Mouse (Mus musculus): ENCODE measurements at regions not wholly inside any gene's neighbourhood (a gene's known extent, or its start where the extent isn't known, plus 50 kb on each side); places are given as distances from the start of the nearest gene placed in this dataset.
"Not testable (repeated sequence)": the region's sequence is repeated elsewhere in the genome, so short reads cannot be mapped to it uniquely, and the experiment has no call there.

DNA sequence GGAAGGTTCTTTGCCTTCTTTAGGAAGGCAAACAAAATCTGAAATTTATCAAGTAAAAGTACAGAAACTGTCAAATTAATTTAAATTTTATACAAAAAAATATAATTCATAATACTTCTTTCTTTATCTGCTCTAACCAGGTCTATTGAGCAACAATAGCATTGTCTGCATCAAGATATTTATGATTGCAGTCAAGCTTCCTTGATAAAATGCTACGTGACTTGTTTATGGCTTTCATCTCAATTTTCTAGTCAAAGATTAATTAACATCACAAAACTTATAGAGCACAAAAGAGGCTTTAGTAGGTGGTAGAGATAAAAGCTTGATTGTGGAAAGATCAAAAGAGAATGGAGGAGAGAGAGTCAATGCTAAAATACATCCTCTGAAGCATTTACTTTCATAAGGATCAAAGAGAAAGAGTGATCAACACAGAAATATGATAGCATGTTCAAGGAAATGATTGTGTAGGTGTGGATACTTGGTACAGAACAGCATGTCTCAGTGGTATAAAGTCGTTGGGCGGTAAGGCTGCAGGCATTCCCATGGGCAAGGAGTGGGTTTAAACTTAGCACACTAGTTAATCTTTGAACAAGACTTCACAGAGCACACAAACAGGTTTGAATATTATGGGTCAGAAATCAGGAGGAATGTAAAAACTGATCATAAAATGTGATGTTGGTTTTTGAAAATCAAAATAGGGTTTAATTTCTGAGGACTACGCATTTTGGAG, 164.3 kb upstream of the Speer4f2 start:
- DNase-seq, result peak; percentile 42 to 71

DNA sequence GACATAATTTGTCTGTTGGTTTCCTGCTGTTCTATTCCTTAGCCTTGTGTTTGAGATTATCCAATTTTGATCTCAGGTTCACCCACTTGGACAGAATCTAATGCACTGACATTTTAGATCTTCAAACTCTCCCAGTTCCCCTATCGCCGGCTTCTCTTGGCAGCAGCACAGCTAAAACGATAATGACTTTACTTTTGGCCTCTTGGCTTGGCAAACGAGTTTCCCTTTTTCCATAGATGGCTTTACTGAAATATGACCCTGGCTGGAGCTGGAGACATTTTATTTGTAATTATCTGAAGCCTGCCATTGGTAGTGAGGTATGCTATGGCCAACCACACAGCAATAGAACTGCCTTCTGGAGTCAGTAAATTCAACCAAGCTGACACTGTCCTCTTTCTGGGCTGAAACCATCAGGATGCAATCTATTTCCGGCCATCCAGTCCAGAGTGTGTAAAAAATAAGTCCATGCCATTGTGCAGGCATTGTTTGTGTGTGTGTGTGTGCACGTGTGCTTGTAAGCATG, 162.2 kb upstream of the Speer4f2 start:
- peak in 1 of 2 experiments; percentile 10 for DNase-seq

DNA sequence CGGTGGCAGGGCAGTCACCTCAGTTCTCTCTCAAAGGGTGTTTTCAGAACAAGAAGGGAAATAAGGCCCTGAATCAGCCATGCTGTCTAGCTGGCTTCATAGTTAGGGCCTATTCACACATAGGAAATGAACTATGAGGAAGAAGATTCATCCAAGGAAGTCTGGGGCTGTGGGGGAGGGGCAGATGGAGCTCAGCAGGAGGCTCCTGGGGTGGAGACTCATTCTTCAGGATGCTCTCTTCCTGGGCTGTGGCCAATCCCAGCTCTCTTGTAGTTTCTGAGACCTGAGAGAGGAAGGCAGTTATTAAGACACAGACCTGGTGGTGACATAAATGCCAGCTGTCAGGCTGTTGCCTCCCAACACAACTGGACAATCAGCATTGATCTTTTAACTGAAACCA, 149.4 kb upstream of the Speer4f2 start:
- not testable (repeated sequence) for DNase-seq

DNA sequence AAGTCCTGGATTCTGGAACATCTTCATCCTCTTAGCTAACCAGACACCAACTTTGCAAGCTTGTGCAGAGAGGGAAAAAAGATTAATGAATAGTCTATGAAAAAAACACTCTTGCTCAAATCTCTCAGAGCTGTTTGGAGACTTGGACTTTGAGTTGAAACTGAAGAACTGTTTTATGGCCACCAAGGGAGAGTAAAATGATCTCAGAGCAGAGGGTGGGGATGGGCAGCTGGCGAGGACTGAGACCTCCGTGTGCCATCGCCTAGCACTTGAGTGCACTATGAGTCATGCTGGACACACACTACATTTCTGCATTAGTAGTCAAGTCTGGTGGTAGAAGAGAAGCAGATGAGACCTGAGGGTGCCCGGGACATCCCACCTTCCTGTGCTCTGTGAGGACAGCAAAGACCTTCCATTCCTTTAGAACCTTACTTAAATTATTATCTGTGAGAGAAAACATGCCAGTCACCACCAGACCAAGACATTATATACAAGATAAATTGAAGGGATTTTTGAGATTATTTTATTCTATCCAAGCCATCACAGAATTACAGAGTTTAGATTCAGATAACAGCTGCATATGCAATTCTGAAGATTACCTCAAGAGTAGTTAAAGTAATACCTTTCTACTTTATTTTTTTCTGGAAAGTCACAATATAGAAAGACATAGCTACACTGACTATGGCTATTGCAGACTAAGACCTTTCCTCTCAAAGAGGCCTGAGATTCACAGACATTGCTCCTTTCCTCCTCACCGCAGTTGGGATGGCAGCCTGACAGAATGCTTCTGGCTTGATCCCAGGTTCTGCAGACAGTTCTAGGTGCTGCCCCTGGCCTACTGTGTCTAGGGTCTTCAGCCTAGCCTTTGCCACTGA, 125.0 kb upstream of the Speer4f2 start:
- DNase-seq, result peak; percentile 39 to 45

DNA sequence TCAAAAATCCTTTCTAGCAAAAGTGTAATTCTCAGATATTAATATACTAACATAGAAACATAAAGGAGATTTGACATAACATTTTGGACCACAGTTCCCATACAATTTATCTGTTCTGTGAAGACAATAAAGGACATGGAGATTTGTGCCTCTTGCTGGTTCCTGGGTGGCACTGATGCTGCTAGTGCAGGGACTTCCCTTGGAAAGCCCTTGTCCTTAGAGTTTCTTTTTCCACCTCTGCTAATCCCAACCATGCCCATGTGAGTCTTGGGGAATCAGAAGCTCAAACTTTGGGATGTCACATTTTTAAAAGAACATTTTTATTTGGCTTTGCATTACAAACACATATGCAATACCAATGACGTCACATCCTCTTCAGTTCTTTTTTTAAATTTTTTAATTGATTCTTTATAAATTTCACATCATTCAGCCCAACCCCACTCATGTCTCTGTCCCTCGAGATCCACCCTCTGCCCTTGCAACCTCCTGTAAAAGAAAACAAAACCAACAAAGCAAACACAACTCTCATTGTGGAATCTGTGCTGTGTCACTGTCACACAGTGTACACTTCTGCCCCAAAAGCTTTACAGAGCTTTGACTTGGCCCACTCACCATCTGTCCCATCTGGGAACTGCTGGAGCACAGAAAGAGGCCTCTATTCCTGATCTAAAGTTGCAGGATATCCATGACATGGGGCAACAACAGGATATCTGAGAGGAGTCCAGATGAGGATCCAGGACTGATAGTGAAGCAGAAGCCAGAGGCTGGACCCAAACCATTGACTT, 112.2 kb upstream of the Speer4f2 start:
- DNase-seq, result no peak

DNA sequence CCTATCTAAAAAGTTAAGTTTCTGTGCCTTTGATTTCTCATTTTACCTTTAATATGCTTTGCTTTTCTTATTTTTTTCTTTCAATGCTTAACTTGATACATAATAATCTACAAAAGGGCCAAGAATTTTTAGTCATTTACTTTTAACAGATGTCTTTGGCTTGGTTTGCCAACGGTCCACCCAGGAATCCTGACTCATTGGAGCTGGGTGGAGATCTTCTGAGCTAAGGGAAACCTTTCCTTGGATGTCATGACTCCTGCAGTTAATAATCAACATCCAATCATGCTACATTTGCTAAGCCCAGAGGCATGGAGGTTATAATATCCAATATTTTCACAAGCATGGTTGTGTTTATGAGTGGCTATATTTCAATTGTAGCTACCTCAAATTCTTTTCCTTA, 110.9 kb upstream of the Speer4f2 start:
- DNase-seq, result no peak

DNA sequence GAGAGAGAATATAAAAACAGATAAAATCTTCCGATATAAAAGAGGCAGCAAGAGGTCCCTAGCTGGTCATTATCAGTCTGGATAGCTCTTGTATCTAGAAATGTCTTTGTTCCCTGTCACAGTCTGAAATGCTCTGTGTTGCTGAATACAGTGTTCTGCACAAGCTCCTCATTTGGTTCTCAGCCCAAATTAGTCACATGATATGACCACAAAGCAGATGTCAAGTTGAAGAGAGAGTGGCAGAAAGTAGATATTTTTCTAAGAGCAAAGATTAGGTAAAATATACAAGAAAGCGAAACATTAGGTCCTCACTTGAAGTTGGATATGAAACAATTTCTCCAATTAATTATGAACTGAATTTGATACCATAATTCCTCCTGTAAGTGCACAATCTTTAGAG, 101.8 kb upstream of the Speer4f2 start:
- no peak for DNase-seq

DNA sequence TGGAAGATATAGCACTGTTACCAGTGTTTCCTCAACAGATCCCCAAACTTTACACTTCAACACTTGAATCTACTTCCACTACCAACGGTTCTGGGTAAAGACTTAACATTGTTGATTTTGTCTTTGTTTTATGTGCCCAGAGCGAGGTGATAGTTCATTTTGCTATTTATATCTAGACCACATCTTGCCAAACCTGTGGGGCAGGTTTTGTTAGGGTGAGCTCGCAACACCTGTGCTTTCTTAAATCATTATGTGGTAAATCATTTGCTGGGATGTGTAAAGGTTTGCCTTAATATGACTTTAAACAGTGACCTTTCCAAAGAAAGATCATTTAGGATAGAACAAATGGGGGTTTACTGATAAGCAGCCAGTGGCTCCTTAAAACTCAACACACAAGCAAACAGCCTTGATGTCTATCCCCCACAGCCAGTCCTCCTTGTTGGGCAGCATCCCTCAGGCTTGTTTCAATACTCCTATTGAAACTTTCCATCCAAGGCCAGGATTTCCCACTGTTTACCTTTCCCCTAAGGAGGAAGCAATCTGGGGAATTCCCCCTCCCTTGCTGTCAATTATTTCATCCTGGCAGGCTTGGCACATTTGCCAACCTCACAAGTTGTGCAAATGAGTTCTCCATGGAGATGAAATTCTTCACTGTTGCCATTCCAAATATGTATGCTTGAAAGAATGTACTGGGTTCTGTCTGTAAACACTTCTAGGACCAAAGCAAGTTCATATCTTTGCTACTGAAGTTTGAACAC, 101.1 kb upstream of the Speer4f2 start:
- DNase-seq, result peak; percentile 55 to 65

DNA sequence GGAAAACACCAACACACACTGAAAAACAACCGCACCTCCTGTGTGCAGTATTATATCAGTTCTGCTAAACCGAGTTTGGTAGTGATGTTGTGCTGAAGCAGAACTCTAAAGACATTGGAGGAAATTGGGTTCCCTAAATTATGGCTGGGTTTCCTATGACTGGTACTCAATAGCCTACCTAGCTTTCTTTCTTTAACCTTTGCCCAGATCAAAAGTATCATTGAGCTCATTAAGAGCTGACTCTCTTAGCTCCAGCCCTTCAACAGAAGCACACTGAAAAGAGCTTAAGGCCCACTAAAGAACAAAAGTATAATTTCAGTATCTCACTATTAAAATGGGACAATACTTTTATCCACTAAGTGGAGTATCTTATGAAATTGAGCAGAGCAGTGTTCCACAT, 97.6 kb upstream of the Speer4f2 start:
- no peak for DNase-seq

DNA sequence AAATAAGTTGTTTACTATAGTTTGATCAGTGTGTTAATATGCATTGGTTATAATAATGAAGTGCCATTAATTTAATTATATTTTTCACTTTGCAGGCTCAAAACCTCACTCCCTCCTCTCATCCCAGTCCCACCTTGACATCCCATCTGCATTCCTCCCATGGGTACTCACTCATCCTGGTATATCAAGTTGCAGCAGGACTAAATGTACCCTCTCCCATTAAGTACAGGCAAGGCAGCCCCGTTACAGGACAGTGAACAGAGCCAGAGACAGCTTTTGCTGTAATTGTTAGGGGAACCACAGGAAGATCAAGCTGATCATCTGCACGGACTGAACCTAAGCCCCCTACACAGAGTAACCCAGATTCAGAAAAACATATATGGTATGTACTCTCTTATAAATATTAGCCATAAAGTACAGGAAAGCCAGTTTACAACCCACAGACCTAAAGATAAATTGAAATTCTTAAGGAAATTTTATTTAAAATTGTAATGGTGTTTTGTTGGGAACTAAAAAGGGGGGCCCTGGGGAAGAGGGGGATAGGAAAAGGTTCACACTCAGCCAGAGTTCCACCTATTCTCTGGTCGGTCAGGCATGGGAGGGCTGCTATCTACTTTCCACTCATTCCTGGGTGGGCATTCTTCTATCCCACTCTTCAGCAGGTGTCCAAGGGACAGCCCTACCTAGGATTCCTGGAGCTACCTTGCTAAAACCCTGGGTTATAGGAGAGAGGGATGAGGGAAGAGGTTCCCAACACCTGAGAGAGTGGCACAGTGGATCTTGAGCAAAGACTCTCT, 96.0 kb upstream of the Speer4f2 start:
- DNase-seq, result peak in 1 of 2 experiments; percentile 15

DNA sequence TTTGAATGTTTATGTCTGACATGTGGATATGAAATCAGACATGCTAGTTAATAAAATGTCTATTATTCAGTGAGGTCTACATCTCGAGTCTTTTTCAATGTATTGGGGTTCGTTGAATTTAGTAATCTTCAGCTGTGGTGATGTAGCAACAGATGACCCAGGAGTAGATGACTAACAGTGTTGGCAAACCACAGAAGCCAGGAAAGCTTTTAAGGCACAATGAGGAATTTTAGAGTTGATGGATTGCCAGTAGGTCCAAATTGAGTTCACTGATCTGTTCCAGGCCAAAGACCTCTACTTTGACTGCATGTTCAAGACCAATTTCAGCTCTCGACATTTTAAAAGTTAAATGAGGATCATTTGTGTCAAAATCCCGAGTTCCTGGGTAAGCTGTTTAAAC, 92.8 kb upstream of the Speer4f2 start:
- no peak for DNase-seq

DNA sequence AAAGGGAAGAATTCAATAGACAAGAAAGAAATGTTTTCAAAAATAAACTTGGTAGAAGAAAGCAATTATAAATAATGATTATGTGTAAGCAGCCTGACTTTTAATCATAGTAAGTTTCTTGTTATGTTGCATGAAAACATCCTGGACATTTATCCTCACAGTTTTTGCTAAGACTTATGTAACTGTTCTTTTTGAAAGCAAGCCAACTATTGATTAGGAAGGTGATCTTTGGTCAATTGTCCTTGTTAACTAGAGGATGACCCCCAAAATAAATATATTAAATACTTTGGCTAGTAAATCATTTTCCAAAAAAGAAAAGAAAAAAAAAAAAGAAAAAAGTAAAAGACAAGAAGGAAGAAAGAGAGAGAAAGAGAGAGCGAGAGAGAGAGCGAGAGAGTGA, 92.0 kb upstream of the Speer4f2 start:
- no peak for DNase-seq

DNA sequence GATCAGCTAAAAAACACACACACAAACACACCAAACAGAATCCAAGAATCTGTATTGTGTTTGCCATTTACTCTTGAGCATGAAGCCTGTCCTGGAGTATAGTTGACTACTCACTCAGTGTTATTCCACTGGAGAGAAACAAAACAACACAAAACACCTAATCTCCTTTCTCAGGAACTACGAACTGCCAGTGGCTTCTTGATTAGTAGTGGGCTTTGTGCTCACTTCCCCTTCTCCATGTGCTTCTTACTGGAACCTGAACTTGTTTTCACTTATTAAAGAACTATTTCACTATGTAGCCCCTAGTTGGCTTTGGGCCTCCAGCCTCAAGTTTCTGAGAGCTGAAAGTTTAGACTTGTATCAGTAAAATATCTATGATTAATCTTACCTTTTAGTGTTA, 84.0 kb upstream of the Speer4f2 start:
- DNase-seq, result no peak

DNA sequence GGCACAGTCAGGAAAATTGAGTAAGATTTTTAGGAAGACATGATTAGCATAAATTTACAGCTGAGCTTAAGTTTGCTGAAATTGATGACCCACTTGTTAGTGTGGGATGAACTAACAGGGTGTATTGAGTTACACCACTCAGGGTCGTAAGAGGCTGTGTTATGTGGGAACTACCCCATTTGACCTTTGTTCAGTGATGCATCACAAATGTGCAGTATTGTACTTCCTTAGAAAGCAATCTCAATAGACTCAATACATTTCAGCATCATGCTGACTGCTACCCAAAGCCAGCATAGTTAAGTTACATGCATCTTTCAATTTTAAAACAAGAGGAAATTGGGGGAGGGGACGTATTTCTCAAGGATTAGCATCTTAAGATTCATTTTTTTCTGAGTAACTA, 80.4 kb upstream of the Speer4f2 start:
- no peak for DNase-seq

DNA sequence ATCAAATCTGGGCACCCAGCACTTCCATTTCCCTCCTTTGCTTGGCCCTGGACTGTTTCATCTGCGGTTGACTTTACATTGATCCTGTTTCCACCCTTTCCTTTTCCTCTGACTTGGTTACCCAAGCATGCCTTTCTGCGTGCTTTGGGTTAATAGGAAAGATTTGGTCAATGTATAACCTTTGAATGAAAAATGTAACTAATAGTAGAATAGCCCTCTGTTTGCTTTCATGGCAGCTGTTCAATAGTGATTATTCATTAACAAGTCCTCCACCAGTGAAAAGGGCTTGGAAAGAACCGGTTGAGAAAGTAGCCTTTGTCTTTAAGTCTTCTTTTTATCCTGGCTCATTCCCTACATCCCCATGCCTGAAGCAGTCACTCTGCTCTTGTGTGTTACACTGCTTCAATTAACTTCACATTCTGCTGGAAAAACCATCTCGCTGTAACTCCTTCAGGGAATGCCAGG, 76.4 kb upstream of the Speer4f2 start:
- DNase-seq, result peak; percentile 35 to 89

DNA sequence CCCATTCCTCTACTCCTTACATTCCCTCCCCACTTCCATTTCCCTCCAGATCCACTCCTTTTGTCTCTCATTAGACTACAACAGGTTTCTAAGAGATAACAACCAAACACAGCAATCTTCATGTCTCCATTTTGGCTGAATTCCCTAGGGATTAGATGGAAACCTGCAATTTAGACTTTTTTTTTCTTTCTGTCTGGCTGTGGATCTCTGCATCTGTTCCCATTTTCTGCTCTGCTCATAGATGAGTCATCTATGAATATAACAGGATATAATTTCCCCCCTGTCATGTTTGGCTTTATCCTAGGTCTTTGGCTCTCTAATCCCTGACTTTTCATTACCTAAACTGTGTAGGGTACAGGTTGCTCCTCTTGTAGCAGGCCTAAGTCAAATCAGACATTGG, 73.1 kb upstream of the Speer4f2 start:
- DNase-seq, result no peak

DNA sequence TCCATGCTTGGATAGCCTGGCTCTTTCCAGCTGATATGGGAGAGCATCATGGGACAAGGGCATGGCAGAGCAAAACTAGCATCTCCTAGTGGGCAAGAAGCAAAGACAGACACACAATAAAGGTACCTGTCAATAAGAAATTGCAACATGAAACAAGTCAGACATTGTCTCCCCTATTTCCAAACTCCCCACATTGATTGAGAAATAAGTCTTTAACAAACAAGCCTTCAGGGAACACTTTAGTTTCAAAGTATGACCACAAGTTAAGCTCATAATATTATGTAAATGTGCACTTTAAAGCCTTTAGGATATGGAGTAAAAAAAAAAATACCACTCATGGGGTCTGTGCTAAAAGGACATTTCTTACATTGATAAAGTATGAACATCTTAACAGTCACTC, 51.5 kb upstream of the Speer4f2 start:
- DNase-seq, result no peak
